Mouse (Mus musculus): Measurements from ENCODE around the gene Stoml2.

DNA sequence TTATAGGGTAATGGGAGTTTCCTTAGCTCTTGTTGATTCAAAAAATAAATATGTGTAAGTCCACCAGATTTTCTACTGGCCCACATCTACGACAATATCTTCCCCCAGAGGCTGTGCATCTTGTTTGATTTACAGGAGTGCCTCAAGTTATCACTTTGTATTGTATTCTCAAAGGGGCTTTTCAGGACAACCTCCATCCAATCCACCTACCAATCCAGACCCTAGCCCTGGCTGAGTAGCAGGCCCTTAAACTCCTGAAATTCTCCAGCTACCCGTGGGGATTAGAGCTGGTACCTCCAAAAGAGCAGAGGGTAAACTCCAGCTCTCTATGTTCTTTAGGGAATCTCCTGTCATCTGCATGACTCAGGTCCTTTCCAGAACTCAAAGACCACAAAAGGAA is 33.5 kb downstream of the Stoml2 start:
- TF ChIP-seq CHD2 (IDR thresholded peaks at IDR 0.05; ENCODE audit: low read depth, low read length), result no peak
- no peak for TF ChIP-seq MAFK (IDR thresholded peaks at IDR 0.05; ENCODE audit: insufficient read depth, low read depth, low read length)
- no peak for TF ChIP-seq ZNF384 (IDR thresholded peaks at IDR 0.05; ENCODE audit: low read depth, low read length)
